Mouse (Mus musculus) left cerebral cortex, adult 6 months (tissue): Measurements from ENCODE around the gene Mboat1. TPM values are rescaled to one million over a fixed set of nuclear protein-coding genes. Genes with fewer than 3 reads are reported as not detected.

ENCODE experiments used
- long read RNA-seq, 2 experiments: library from polyadenylated mRNA; unstranded; transcript quantifications; one replicate each; pipeline ENCODE4 v2.0.0; 2019 to 2020
- polyA plus RNA-seq: library from polyadenylated mRNA; unstranded; fragments of <200 nt; fragmentation: Nextera tagmentation; gene quantifications from 2 replicates; pipeline ENCODE4 v1.2.3, GENCODE M21; 2021

The Mboat1 gene
- polyA plus RNA-seq: 1.5 and 1.6 TPM in 2 replicates
- long read RNA-seq, experiment 1, transcript Mboat1-201 (13 exons, 2,905 nt): major isoform, 7 of 12 reads
- long read RNA-seq, experiment 1, partial matches to known transcripts: 2 of 12 reads
- long read RNA-seq, experiment 1, other reads (novel, unspliced or antisense): 3 of 12 reads
- long read RNA-seq, experiment 2, partial matches to known transcripts: 0 of 4 reads
- long read RNA-seq, experiment 2, other reads (novel, unspliced or antisense): 2 of 4 reads

GRCm38 (mm10) chr13:30136243-30136922, at the start of gene Mboat1:
TSS of gene Mboat1 (plus strand) at chr13:30136489.

Other genes with a start within 250 kb of the Mboat1 start
- gene E2f3, start 150.4 kb upstream of the Mboat1 start, polyA plus RNA-seq: 3.4 and 5.0 TPM in 2 replicates
- gene Agtr1a, start 200.0 kb downstream of the Mboat1 start, polyA plus RNA-seq: 0.18 and 0.94 TPM in 2 replicates